Comparison of ENCODE assay signal across 14 mouse cellular contexts in genomic region chr1:177517934-177518610, GRCm38 (mm10).
DNase-seq lines count a peak whose midpoint lies in the region; ATAC-seq and TF ChIP-seq lines count a peak whose summit lies in the region.
"Had no signal": no experiment of that assay in that cellular context is flagged by ENCODE, and none has a peak within 500 bp of the region (broad histone marks: within the 10 kb centered on the region; RNA-seq: fewer than 3 reads in every experiment).

No protein-coding gene starts in this region.

- no peak overlapping the region for H3K27ac ChIP-seq in stomach, embryonic 14.5 days (ENCODE audit: low read length)
- H3K27ac ChIP-seq in stomach, postnatal 0 days (replicated peaks), result no peak overlapping the region
- peak overlapping the region; percentile 65 for H3K27ac ChIP-seq in limb, embryonic 10.5 days
- H3K27ac ChIP-seq: gastrocnemius, adult 2 months; hindbrain, embryonic 15.5 days had no signal

- no peak overlapping the region for H3K9ac ChIP-seq in stomach, embryonic 14.5 days (replicated peaks; ENCODE audit: low read depth, low read length)
- no peak overlapping the region for H3K9ac ChIP-seq in stomach, postnatal 0 days (ENCODE audit: low read length)
- H3K9ac ChIP-seq: hindbrain, embryonic 15.5 days had no signal

- 32% methylated on average over 18 of the region's 18 CpGs for WGBS in stomach, embryonic 14.5 days
- WGBS in stomach, postnatal 0 days, result 47% methylated on average over 18 of the region's 18 CpGs
- 11% methylated on average over 18 of the region's 18 CpGs for WGBS in limb, embryonic 10.5 days

- no peak overlapping the region for H3K4me3 ChIP-seq in stomach, embryonic 14.5 days (ENCODE audit: low read depth, low read length)
- no peak overlapping the region for H3K4me3 ChIP-seq in stomach, postnatal 0 days (ENCODE audit: low read depth, low read length)
- peak overlapping the region; percentile 36 for H3K4me3 ChIP-seq in limb, embryonic 10.5 days
- H3K4me3 ChIP-seq: gastrocnemius, adult 2 months; hindbrain, embryonic 15.5 days had no signal

- ATAC-seq in stomach, embryonic 14.5 days (ENCODE audit: insufficient number of reproducible peaks, insufficient read depth, low FRiP score, low read depth), result 0 out of 2 replicates have a peak, but pooled peaks have one; percentile 14
- no peak for ATAC-seq in stomach, postnatal 0 days (ENCODE audit: low FRiP score, low TSS enrichment)

- H3K4me1 ChIP-seq in stomach, embryonic 14.5 days (ENCODE audit: control insufficient read depth, insufficient read depth, low read length), result no peaks in the 10 kb centered on the region
- no peaks in the 10 kb centered on the region for H3K4me1 ChIP-seq in stomach, postnatal 0 days (replicated peaks; ENCODE audit: control insufficient read depth, insufficient read depth)
- peaks cover 38% of the 10 kb centered on the region for H3K4me1 ChIP-seq in limb, embryonic 10.5 days

- H3K27me3 ChIP-seq in stomach, embryonic 14.5 days (ENCODE audit: control insufficient read depth, insufficient read depth, low read length), result no peaks in the 10 kb centered on the region
- H3K27me3 ChIP-seq in stomach, postnatal 0 days (ENCODE audit: control insufficient read depth, insufficient read depth, low read length), result no peaks in the 10 kb centered on the region
- no peaks in the 10 kb centered on the region for H3K27me3 ChIP-seq in limb, embryonic 10.5 days (ENCODE audit: low read depth, poor library complexity, severe bottlenecking)
- H3K27me3 ChIP-seq: hindbrain, embryonic 15.5 days had no signal

- no peak overlapping the region for H3K4me2 ChIP-seq in stomach, embryonic 14.5 days (replicated peaks; ENCODE audit: low read depth, low read length)
- H3K4me2 ChIP-seq in stomach, postnatal 0 days (replicated peaks; ENCODE audit: low read depth), result no peak overlapping the region

- peak; percentile 74 for DNase-seq in heart, adult 11 months
- DNase-seq in heart, postnatal 25 days (ENCODE audit: low spot score), result no peak
- DNase-seq in stomach, postnatal 0 days (ENCODE audit: low spot score), result no peak
- DNase-seq in limb, embryonic 10.5 days (ENCODE audit: low spot score), result peak; percentile 52
- DNase-seq in yolk sac, embryonic 10.5 days (ENCODE audit: low spot score), result peak; percentile 20
- no peak for DNase-seq in adipocyte (ENCODE audit: low spot score)
- no peak for DNase-seq in adrenal gland, adult 8-10 months
- DNase-seq: B cell, adult 2 months; cerebellum, adult 2 months; gastrocnemius, adult 2 months; kidney, postnatal 14 days; liver had no signal

- TF ChIP-seq EP300 in stomach, postnatal 0 days (optimal IDR thresholded peaks at IDR 0.05), result no peak

- H3K36me3 ChIP-seq in stomach, embryonic 14.5 days (ENCODE audit: control insufficient read depth, insufficient read depth, low read length), result no peaks in the 10 kb centered on the region
- H3K36me3 ChIP-seq in stomach, postnatal 0 days (ENCODE audit: control insufficient read depth, insufficient read depth, low read length), result no peaks in the 10 kb centered on the region
- no peaks in the 10 kb centered on the region for H3K36me3 ChIP-seq in limb, embryonic 10.5 days
- H3K36me3 ChIP-seq: hindbrain, embryonic 15.5 days had no signal

- no peak for TF ChIP-seq CTCF in stomach, postnatal 0 days (IDR thresholded peaks at IDR 0.05; ENCODE audit: low read depth)

- intact Hi-C loops in heart, postnatal 25 days (cut with DNase I), result no loop called here

- H3K9me3 ChIP-seq in stomach, embryonic 14.5 days (ENCODE audit: control insufficient read depth, low read depth, low read length), result no peaks in the 10 kb centered on the region
- no peaks in the 10 kb centered on the region for H3K9me3 ChIP-seq in stomach, postnatal 0 days (ENCODE audit: control insufficient read depth, low read length)
- no peaks in the 10 kb centered on the region for H3K9me3 ChIP-seq in limb, embryonic 10.5 days (replicated peaks)
- H3K9me3 ChIP-seq: hindbrain, embryonic 15.5 days had no signal

Comparison
In these comparisons a context has a peak if more than half of its experiments do, and no peak if none do; other contexts are left out.
1. DNase-seq: peak in heart, adult 11 months (single experiment), limb, embryonic 10.5 days (single experiment) and yolk sac, embryonic 10.5 days (single experiment); none in heart, postnatal 25 days (single experiment), stomach, postnatal 0 days (single experiment), adipocyte (single experiment) and adrenal gland, adult 8-10 months (single experiment).